Mouse (Mus musculus) CH12.LX (cell line): ENCODE measurements around the gene Gstt2. TPM values are rescaled to one million over a fixed set of nuclear protein-coding genes. Genes with fewer than 3 reads are reported as not detected.

Experiments used
- DNase-seq: peaks from one replicate; pipeline ENCODE4 v3.0.0-alpha.2; 2013; ENCODE audit errors: extremely low read depth
- H3K27ac ChIP-seq: 2 replicates; pipeline ENCODE4 v1.5.1; 2012; ENCODE audit warnings: low read depth, mild to moderate bottlenecking, control low read depth, moderate library complexity; ENCODE audit not compliant: insufficient read depth
- H3K27me3 ChIP-seq: replicated peaks from 2 replicates; pipeline ENCODE3; 2012; ENCODE audit warnings: inconsistent platforms
- H3K36me3 ChIP-seq, 2 experiments: replicated peaks in 1 of 2; 2 replicates each; pipeline versions ENCODE3 to v1.6.1; 2012; ENCODE audit warnings: inconsistent platforms in 1 of 2, low read length in 1 of 2, mild to moderate bottlenecking in 1 of 2, mixed read lengths in 1 of 2, moderate library complexity in 1 of 2; ENCODE audit not compliant: control insufficient read depth in 1 of 2, insufficient read depth in 1 of 2
- H3K4me1 ChIP-seq, 2 experiments: 2 replicates each; pipeline ENCODE4 v1.6.1; 2012; ENCODE audit warnings: inconsistent platforms in 1 of 2, moderate library complexity in 1 of 2; ENCODE audit not compliant: insufficient read depth in 2 of 2, control insufficient read depth in 1 of 2
- H3K4me2 ChIP-seq: 2 replicates; pipeline ENCODE4 v1.6.1; 2012; ENCODE audit warnings: low read depth, mild to moderate bottlenecking, control low read depth; ENCODE audit not compliant: poor library complexity, insufficient read depth, severe bottlenecking
- H3K4me3 ChIP-seq, 3 experiments: fragments of 150-350 bp in 1 of 3; sonication (generic) in 1 of 3; replicated peaks in 1 of 3; 2 replicates each; pipeline versions ENCODE3 to v1.5.1; 2011 to 2012; ENCODE audit warnings: low read depth in 2 of 3, low read length in 2 of 3, mild to moderate bottlenecking in 2 of 3, moderate library complexity in 2 of 3, control low read depth in 1 of 3, improper control_type of control experiment in 1 of 3, inconsistent platforms in 1 of 3, mixed read lengths in 1 of 3; ENCODE audit not compliant: poor library complexity in 1 of 3
- H3K79me2 ChIP-seq: replicated peaks from 2 replicates; pipeline ENCODE4 v1.6.1; 2012; ENCODE audit warnings: mild to moderate bottlenecking, moderate library complexity; ENCODE audit not compliant: control insufficient read depth, poor library complexity, insufficient read depth, severe bottlenecking; ENCODE audit errors: extremely low read depth
- H3K9ac ChIP-seq: 2 replicates; pipeline ENCODE4 v1.6.1; 2012; ENCODE audit warnings: low read depth, mild to moderate bottlenecking, control low read depth, moderate library complexity; ENCODE audit not compliant: insufficient read depth
- H3K9me3 ChIP-seq: replicated peaks from 2 replicates; pipeline ENCODE3; 2012; ENCODE audit warnings: low read length, inconsistent platforms, mixed read lengths
- BHLHE40 ChIP-seq: IDR thresholded peaks from 2 replicates; pipeline ENCODE4 v1.6.1; 2011; ENCODE audit warnings: mild to moderate bottlenecking, low read depth, low read length, improper control_type of control experiment
- CHD1 ChIP-seq: IDR thresholded peaks from 2 replicates; pipeline ENCODE4 v1.6.1; 2012; ENCODE audit warnings: low read depth, low read length, improper control_type of control experiment, inconsistent platforms
- CHD2 ChIP-seq: IDR thresholded peaks from 2 replicates; pipeline ENCODE4 v1.6.1; 2011; ENCODE audit warnings: low read length, improper control_type of control experiment
- ELF1 ChIP-seq: IDR thresholded peaks from 2 replicates; pipeline ENCODE4 v1.6.1; 2014; ENCODE audit warnings: low read depth, mild to moderate bottlenecking, inconsistent platforms, low read length, improper control_type of control experiment
- HCFC1 ChIP-seq: IDR thresholded peaks from 2 replicates; pipeline ENCODE4 v1.6.1; 2012; ENCODE audit warnings: low read depth, mild to moderate bottlenecking, inconsistent platforms, low read length, improper control_type of control experiment
- JUND ChIP-seq: conservative IDR thresholded peaks from 2 replicates; pipeline ENCODE4 v1.6.1; 2011; ENCODE audit warnings: low read depth, low read length, improper control_type of control experiment
- KAT2A ChIP-seq: IDR thresholded peaks from 2 replicates; pipeline ENCODE4 v1.6.1; 2012; ENCODE audit warnings: low read length, improper control_type of control experiment, inconsistent platforms; ENCODE audit not compliant: insufficient replicate concordance
- MAX ChIP-seq: IDR thresholded peaks from 2 replicates; pipeline ENCODE4 v1.6.1; 2011; ENCODE audit warnings: low read length, improper control_type of control experiment
- MAZ ChIP-seq: IDR thresholded peaks from 2 replicates; pipeline ENCODE4 v1.6.1; 2012; ENCODE audit warnings: low read depth, mild to moderate bottlenecking, inconsistent platforms, low read length, improper control_type of control experiment, moderate library complexity
- MEF2A ChIP-seq: IDR thresholded peaks from 2 replicates; pipeline ENCODE4 v1.6.1; 2014; ENCODE audit warnings: low read depth, mild to moderate bottlenecking, inconsistent platforms, low read length, improper control_type of control experiment, borderline replicate concordance
- MXI1 ChIP-seq: IDR thresholded peaks from 2 replicates; pipeline ENCODE4 v1.6.1; 2011; ENCODE audit warnings: mild to moderate bottlenecking, low read depth, low read length, improper control_type of control experiment
- NELFE ChIP-seq: IDR thresholded peaks from 2 replicates; pipeline ENCODE4 v1.6.1; 2011; ENCODE audit warnings: low read depth, low read length, improper control_type of control experiment
- PAX5 ChIP-seq: IDR thresholded peaks from 2 replicates; pipeline ENCODE4 v1.6.1; 2012; ENCODE audit warnings: low read length, inconsistent platforms, mixed read lengths
- POLR2A ChIP-seq: IDR thresholded peaks from 2 replicates; pipeline ENCODE4 v1.6.1; 2011; ENCODE audit warnings: low read depth, mild to moderate bottlenecking, improper control_type of control experiment, low read length
- POLR2AphosphoS2 ChIP-seq: IDR thresholded peaks from 2 replicates; pipeline ENCODE4 v1.6.1; 2011; ENCODE audit warnings: low read depth, low read length, improper control_type of control experiment
- RAD21 ChIP-seq: IDR thresholded peaks from 2 replicates; pipeline ENCODE4 v1.6.1; 2011; ENCODE audit warnings: low read depth, mild to moderate bottlenecking, low read length, improper control_type of control experiment, moderate library complexity
- TBP ChIP-seq: conservative IDR thresholded peaks from 2 replicates; pipeline ENCODE4 v1.6.1; 2011; ENCODE audit warnings: low read depth, low read length, improper control_type of control experiment
- USF1 ChIP-seq: IDR thresholded peaks from 2 replicates; pipeline ENCODE4 v1.6.1; 2014; ENCODE audit warnings: low read depth, mild to moderate bottlenecking, inconsistent platforms, low read length, improper control_type of control experiment
- USF2 ChIP-seq: conservative IDR thresholded peaks from 2 replicates; pipeline ENCODE4 v1.6.1; 2011; ENCODE audit warnings: low read depth, low read length, improper control_type of control experiment
- ZC3H11A ChIP-seq: IDR thresholded peaks from 2 replicates; pipeline ENCODE4 v1.6.1; 2012; ENCODE audit warnings: low read depth, mild to moderate bottlenecking, inconsistent platforms, low read length, improper control_type of control experiment
- ZMIZ1 ChIP-seq: IDR thresholded peaks from 2 replicates; pipeline ENCODE4 v1.6.1; 2012; ENCODE audit warnings: low read depth, mild to moderate bottlenecking, inconsistent platforms, low read length, improper control_type of control experiment
- dilution Hi-C: fragments of 300-500 bp; cut with MboI; formaldehyde crosslinking; loops from 2 replicates; pipeline ENCODE4 v1.14.3; 2020; ENCODE audit warnings: low sequenced_read_pairs; ENCODE audit not compliant: extremely low pct_unique_long_range_greater_than_20kb, extremely low pct_ligation_motif_present
- in situ Hi-C: fragments of 300-500 bp; cut with MboI; formaldehyde crosslinking; loops from 3 replicates; pipeline ENCODE4 v1.14.3; 2019; ENCODE audit warnings: low sequenced_read_pairs, low pct_ligation_motif_present, low pct_unique_long_range_greater_than_20kb, mixed read lengths
- polyA plus RNA-seq: library from polyadenylated mRNA; unstranded; fragments of >175 nt; gene quantifications from 2 replicates; pipeline ENCODE4 v1.2.1, GENCODE M21; 2012; ENCODE audit warnings: low read depth; ENCODE audit not compliant: insufficient read length
- total RNA-seq, 2 experiments: library from RNA; depleted of rRNA; stranded (reverse); fragments of 300-350 nt in 1 of 2; fragments of >200 nt in 1 of 2; gene quantifications; 2 replicates each; pipeline ENCODE4 v1.2.3; 2012 to 2014

Gstt2 gene
- total and polyA plus RNA-seq, 3 experiments: 126 to 253 (median 197) TPM

GRCm38 (mm10) chr10:75789081-75789735 is 48.0 kb downstream of the Gstt2 start:
- peaks cover 0 to 3% of the 10 kb centered on the region in 2 experiments for H3K36me3 ChIP-seq
- H3K4me3 ChIP-seq: no peak overlapping the region
- no peaks in the 10 kb centered on the region for H3K27me3 ChIP-seq
- dilution Hi-C loops (no loop called here), in situ Hi-C loops (no loop called here)
- H3K79me2 ChIP-seq: no peaks in the 10 kb centered on the region
- no peak overlapping the region for H3K27ac ChIP-seq
- TF ChIP-seq CHD2 (peak; percentile 56; the same call in 1 of the 2 replicates), POLR2AphosphoS2 (no peak), JUND (no peak)
- H3K4me2 ChIP-seq: no peak overlapping the region
- DNase-seq: no peak
- peaks cover 22 to 38% of the 10 kb centered on the region in 2 experiments for H3K4me1 ChIP-seq
- no peaks in the 10 kb centered on the region for H3K9me3 ChIP-seq
- H3K9ac ChIP-seq: no peak overlapping the region

GRCm38 (mm10) chr10:75788277-75788676 is 48.9 kb downstream of the Gstt2 start:
- no peak for DNase-seq
- Histone ChIP-seq H3K79me2 (no peaks in the 10 kb centered on the region), H3K4me3 (no peak overlapping the region), H3K36me3 (peaks cover 0 to 5% of the 10 kb centered on the region in 2 experiments), H3K9me3 (no peaks in the 10 kb centered on the region), H3K27me3 (no peaks in the 10 kb centered on the region), H3K4me2 (no peak overlapping the region), H3K9ac (no peak overlapping the region), H3K27ac (no peak overlapping the region), H3K4me1 (peaks cover 20 to 38% of the 10 kb centered on the region in 2 experiments)
- dilution Hi-C loops (no loop called here), in situ Hi-C loops (no loop called here)
- TF ChIP-seq ZC3H11A: no peak
- TF ChIP-seq CHD2: no peak
- TF ChIP-seq NELFE: no peak
- no peak for TF ChIP-seq BHLHE40
- no peak for TF ChIP-seq ELF1
- TF ChIP-seq RAD21: no peak
- TF ChIP-seq USF1: no peak
- TF ChIP-seq CHD1: no peak
- no peak for TF ChIP-seq HCFC1
- no peak for TF ChIP-seq MAZ
- no peak for TF ChIP-seq USF2
- no peak for TF ChIP-seq ZMIZ1
- TF ChIP-seq MAX: no peak
- no peak for TF ChIP-seq PAX5
- no peak for TF ChIP-seq MXI1
- no peak for TF ChIP-seq MEF2A
- TF ChIP-seq POLR2A: no peak
- no peak for TF ChIP-seq KAT2A
- TF ChIP-seq TBP: no peak
